ENCODE assay signal across 32 mouse cellular contexts in genomic region chr12:75622835-75623234, GRCm38 (mm10). TPM values are rescaled to one million over a fixed set of nuclear protein-coding genes. Genes with fewer than 3 reads are reported as not detected.
A peak's percentile ranks its signal among the peaks of the same experiment; 100 is the strongest.
DNase-seq lines count a peak whose midpoint lies in the region; ATAC-seq and TF ChIP-seq lines count a peak whose summit lies in the region.
"Had no signal": no experiment of that assay in that cellular context is flagged by ENCODE, and none has a peak within 500 bp of the region (broad histone marks: within the 10 kb centered on the region; RNA-seq: fewer than 3 reads in every experiment).

No protein-coding gene starts in this region.

- TF ChIP-seq CTCF in heart, postnatal 0 days (IDR thresholded peaks at IDR 0.05; ENCODE audit: low read depth) = no peak
- no peak for TF ChIP-seq CTCF in MEL (IDR thresholded peaks at IDR 0.05 in 2 of 3, conservative IDR thresholded peaks at IDR 0.05 in 1 of 3; ENCODE audit: control insufficient read depth in 1 of 3, insufficient read depth in 1 of 3, low read depth in 2 of 3, low read length in 3 of 3, poor library complexity in 1 of 3, severe bottlenecking in 1 of 3)
- no peak for TF ChIP-seq CTCF in liver, embryonic 14.5 days (IDR thresholded peaks at IDR 0.05; ENCODE audit: low read depth)

- H3K36me3 ChIP-seq in heart, postnatal 0 days (replicated peaks; ENCODE audit: control insufficient read depth, insufficient read depth, low read length) = no peaks in the 10 kb centered on the region
- H3K36me3 ChIP-seq in MEL (ENCODE audit: control insufficient read depth in 1 of 2, insufficient read depth in 2 of 2, low read length in 2 of 2) = peaks cover 0 to 7% of the 10 kb centered on the region in 2 experiments; a peak in 2 of 4 replicates
- no peaks in the 10 kb centered on the region for H3K36me3 ChIP-seq in liver, embryonic 14.5 days (replicated peaks; ENCODE audit: control insufficient read depth, insufficient read depth, low read depth)
- H3K36me3 ChIP-seq: embryonic facial prominence, embryonic 13.5 days; forebrain, embryonic 10.5 days; heart, embryonic 10.5 days; heart, embryonic 15.5 days; hindbrain, embryonic 13.5 days; limb, embryonic 12.5 days; neural tube, embryonic 12.5 days had no signal

- no peak overlapping the region for H3K27ac ChIP-seq in heart, postnatal 0 days (ENCODE audit: low read depth)
- H3K27ac ChIP-seq in MEL (ENCODE audit: control insufficient read depth, low read depth, low read length) = no peak overlapping the region; the same call in 1 of the 2 replicates
- H3K27ac ChIP-seq in liver, embryonic 14.5 days = no peak overlapping the region
- H3K27ac ChIP-seq: embryonic facial prominence, embryonic 13.5 days; forebrain, embryonic 10.5 days; heart, embryonic 10.5 days; heart, embryonic 15.5 days; hindbrain, embryonic 13.5 days; layer of hippocampus, adult 2 months; left cerebral cortex, adult 2 months; limb, embryonic 12.5 days; neural tube, embryonic 12.5 days had no signal

- no peak for TF ChIP-seq POLR2A in MEL (IDR thresholded peaks at IDR 0.05; ENCODE audit: control insufficient read depth in 1 of 2, insufficient read depth in 1 of 2, low read depth in 1 of 2, low read length in 2 of 2, poor library complexity in 1 of 2)

- TF ChIP-seq RAD21 in MEL (IDR thresholded peaks at IDR 0.05; ENCODE audit: low read depth, low read length) = no peak

- H3K9ac ChIP-seq in heart, postnatal 0 days (replicated peaks; ENCODE audit: low read depth, low read length) = no peak overlapping the region
- H3K9ac ChIP-seq in MEL (ENCODE audit: control insufficient read depth, low read depth, low read length, poor library complexity, severe bottlenecking) = no peak overlapping the region
- no peak overlapping the region for H3K9ac ChIP-seq in liver, embryonic 14.5 days (replicated peaks)
- H3K9ac ChIP-seq: embryonic facial prominence, embryonic 13.5 days; forebrain, postnatal 0 days; heart, embryonic 15.5 days; hindbrain, embryonic 13.5 days; limb, embryonic 12.5 days; neural tube, embryonic 12.5 days had no signal

- H3K4me3 ChIP-seq in heart, postnatal 0 days (ENCODE audit: low read depth, low read length) = no peak overlapping the region
- no peak overlapping the region for H3K4me3 ChIP-seq in MEL (ENCODE audit: control insufficient read depth in 1 of 2, insufficient read depth in 1 of 2, low read depth in 2 of 2, low read length in 2 of 2)
- H3K4me3 ChIP-seq in liver, embryonic 14.5 days (ENCODE audit: insufficient read depth in 1 of 2, low read depth in 2 of 2, low read length in 2 of 2) = no peak overlapping the region
- H3K4me3 ChIP-seq: embryonic facial prominence, embryonic 13.5 days; forebrain, embryonic 10.5 days; heart, embryonic 10.5 days; heart, embryonic 15.5 days; hindbrain, embryonic 13.5 days; layer of hippocampus, adult 2 months; left cerebral cortex, adult 2 months; limb, embryonic 12.5 days; neural tube, embryonic 12.5 days had no signal

- no peak for ATAC-seq in heart, postnatal 0 days (ENCODE audit: insufficient read depth, low read depth)
- peak; percentile 93 for ATAC-seq in liver, embryonic 14.5 days (ENCODE audit: insufficient read depth)
- ATAC-seq in megakaryocyte-erythroid progenitor cell, adult 5-6 weeks (replicated peaks; ENCODE audit: low FRiP score, low TSS enrichment, poor library complexity, severe bottlenecking) = peak; percentile 86
- ATAC-seq: CD4-positive, CD25-positive, alpha-beta regulatory T cell, adult 4 months; forebrain, postnatal 0 days; intestine, embryonic 16.5 days; lung, postnatal 0 days; midbrain, embryonic 16.5 days; Patski had no signal

- WGBS in heart, postnatal 0 days = 43% methylated on average over 3 of the region's 3 CpGs
- 27% methylated on average over 3 of the region's 3 CpGs for WGBS in liver, embryonic 14.5 days (ENCODE audit: insufficient replicate concordance)

- peaks cover 4% of the 10 kb centered on the region; the same call in 1 of the 2 replicates for H3K9me3 ChIP-seq in heart, postnatal 0 days (replicated peaks; ENCODE audit: control insufficient read depth, low read length)
- H3K9me3 ChIP-seq in MEL (replicated peaks; ENCODE audit: insufficient read depth, low read length) = no peaks in the 10 kb centered on the region
- no peaks in the 10 kb centered on the region for H3K9me3 ChIP-seq in liver, embryonic 14.5 days (ENCODE audit: control insufficient read depth, low read length)
- H3K9me3 ChIP-seq: heart, embryonic 10.5 days had no signal

- intact Hi-C loops in heart, postnatal 14 days (cut with DNase I) = no loop called here

- no peaks in the 10 kb centered on the region for H3K79me2 ChIP-seq in MEL (ENCODE audit: control insufficient read depth, insufficient read depth, low read length, poor library complexity)

- H3K27me3 ChIP-seq in heart, postnatal 0 days (ENCODE audit: control insufficient read depth, insufficient read depth, low read length) = no peaks in the 10 kb centered on the region
- no peaks in the 10 kb centered on the region for H3K27me3 ChIP-seq in MEL (ENCODE audit: control insufficient read depth in 1 of 2, insufficient read depth in 2 of 2, low read length in 2 of 2)
- H3K27me3 ChIP-seq in liver, embryonic 14.5 days (ENCODE audit: control insufficient read depth, insufficient read depth, low read length) = no peaks in the 10 kb centered on the region
- H3K27me3 ChIP-seq: embryonic facial prominence, embryonic 13.5 days; heart, embryonic 15.5 days; hindbrain, embryonic 13.5 days; limb, embryonic 12.5 days; neural tube, embryonic 12.5 days; Patski had no signal

- H3K4me1 ChIP-seq in heart, postnatal 0 days (ENCODE audit: control insufficient read depth, insufficient read depth) = no peaks in the 10 kb centered on the region
- peaks cover 0 to 6% of the 10 kb centered on the region in 2 experiments; a peak in 2 of 4 replicates for H3K4me1 ChIP-seq in MEL (ENCODE audit: control insufficient read depth in 1 of 2, insufficient read depth in 2 of 2, low read length in 2 of 2)
- H3K4me1 ChIP-seq in liver, embryonic 14.5 days (replicated peaks; ENCODE audit: control insufficient read depth in 2 of 2, insufficient read depth in 2 of 2, low read length in 1 of 2) = peaks cover 2 to 12% of the 10 kb centered on the region in 2 experiments; a peak in 3 of 4 replicates
- H3K4me1 ChIP-seq: embryonic facial prominence, embryonic 13.5 days; forebrain, embryonic 10.5 days; heart, embryonic 10.5 days; heart, embryonic 15.5 days; hindbrain, embryonic 13.5 days; limb, embryonic 12.5 days; neural tube, embryonic 12.5 days had no signal

- TF ChIP-seq EP300 in heart, postnatal 0 days (IDR thresholded peaks at IDR 0.05; ENCODE audit: low read depth) = no peak
- TF ChIP-seq EP300 in MEL (IDR thresholded peaks at IDR 0.05; ENCODE audit: low read depth in 1 of 2, low read length in 2 of 2) = peak; percentile 77 to 78
- TF ChIP-seq EP300 in liver, embryonic 14.5 days (IDR thresholded peaks at IDR 0.05; ENCODE audit: low read depth) = peak; percentile 78

- peak; percentile 14 for DNase-seq in heart, postnatal 0 days (ENCODE audit: low spot score)
- DNase-seq in heart, postnatal 14 days = no peak
- peak; percentile 53 for DNase-seq in MEL (ENCODE audit: low read depth, low spot score)
- peak in 2 of 3 experiments; percentile 37 to 42 for DNase-seq in liver, embryonic 14.5 days (ENCODE audit: low read depth in 3 of 3, low spot score in 3 of 3)
- no peak for DNase-seq in layer of hippocampus, adult 18-20 months (ENCODE audit: low spot score in 2 of 2)
- no peak for DNase-seq in Muller cell, postnatal 12 days (ENCODE audit: inconsistent ontology term)
- DNase-seq: adrenal gland, postnatal 10 days; cerebellum, adult 11-12 months; cerebellum, postnatal 10 days; forebrain, postnatal 0 days; heart, postnatal 4 days; kidney, postnatal 25 days; lung, adult 18-20 months; lung, postnatal 4 days; right cerebral cortex, postnatal 14 days; thymus, postnatal 4 days had no signal

- no peak overlapping the region for H3K4me2 ChIP-seq in heart, postnatal 0 days (ENCODE audit: low read depth, low read length)
- H3K4me2 ChIP-seq in liver, embryonic 14.5 days (ENCODE audit: low read depth) = peak overlapping the region; percentile 28; the same call in 1 of the 2 replicates
- H3K4me2 ChIP-seq: embryonic facial prominence, embryonic 13.5 days; heart, embryonic 15.5 days; hindbrain, embryonic 13.5 days; limb, embryonic 12.5 days; midbrain, embryonic 11.5 days; neural tube, embryonic 12.5 days had no signal

TF ChIP-seq in MEL, 35 proteins besides CTCF, POLR2A, EP300 and RAD21 (continues in another document):
- no peak for TF ChIP-seq GABPA (IDR thresholded peaks at IDR 0.05; ENCODE audit: low read depth, low read length)
- no peak for TF ChIP-seq MAFK (IDR thresholded peaks at IDR 0.05; ENCODE audit: borderline replicate concordance, low read depth, low read length)
- no peak for TF ChIP-seq ZNF384 (IDR thresholded peaks at IDR 0.05; ENCODE audit: low read depth, low read length)
- no peak for TF ChIP-seq NRF1 (IDR thresholded peaks at IDR 0.05; ENCODE audit: insufficient read depth, low read depth, low read length, poor library complexity, severe bottlenecking)

RNA-seq across cellular contexts. Expression of gene Ppp2r5e, which starts 26.8 kb away (rescaled TPM):
- 7.5 and 11.5 TPM in 2 replicates for total RNA-seq in heart, postnatal 0 days (2014; rRNA removed; ENCODE audit: low replicate concordance)
- polyA plus RNA-seq in heart, postnatal 0 days (2015; fragmentation: Nextera tagmentation; extraction: Ambion mirVana) = 7.5 and 9.5 TPM in 2 replicates
- 10 to 100 TPM; 35.3 to 36.2 TPM for total RNA-seq in heart, postnatal 14 days (2021)
- total RNA-seq in MEL (2012; rRNA removed) = 9.0 and 10.8 TPM in 2 replicates
- polyA plus RNA-seq in MEL (2012; ENCODE audit: insufficient read depth in 1 of 2, insufficient read length in 2 of 2, low read depth in 1 of 2, low replicate concordance in 2 of 2, missing spikeins in 1 of 2) = 100 to 1,000 TPM in 1 of 2 experiments, 10 to 100 TPM in 1; 21.3 to 200 TPM
- 3.8 and 6.8 TPM in 2 replicates for polyA plus RNA-seq in liver, embryonic 14.5 days (2012; rRNA removed)
- 5.0 and 5.8 TPM in 2 replicates for polyA plus RNA-seq in liver, embryonic 14.5 days (2014; fragmentation: Nextera tagmentation; extraction: Ambion mirVana)
- 26.7 and 35.4 TPM in 2 replicates for total RNA-seq in megakaryocyte-erythroid progenitor cell, adult 5-6 weeks (2014; fragmentation: Nextera tagmentation)
- 14.3 and 14.7 TPM in 2 replicates for total RNA-seq in megakaryocyte-erythroid progenitor cell, adult 5-6 weeks (2017)
- total RNA-seq in layer of hippocampus, adult 18-20 months (2021) = 10 to 100 TPM; 79.2 to 79.8 TPM

RNA-seq across cellular contexts. Expression of gene Wdr89, which starts 46.5 kb away (rescaled TPM):
- total RNA-seq in heart, postnatal 0 days (2014; rRNA removed; ENCODE audit: low replicate concordance) = 3.7 and 3.9 TPM in 2 replicates
- polyA plus RNA-seq in heart, postnatal 0 days (2015; fragmentation: Nextera tagmentation; extraction: Ambion mirVana) = 4.6 and 5.3 TPM in 2 replicates
- total RNA-seq in heart, postnatal 14 days (2021) = 1 to 10 TPM; 2.5 TPM
- 18.5 and 31.2 TPM in 2 replicates for total RNA-seq in MEL (2012; rRNA removed)
- 10 to 100 TPM; 10.2 to 57.8 TPM for polyA plus RNA-seq in MEL (2012; ENCODE audit: insufficient read depth in 1 of 2, insufficient read length in 2 of 2, low read depth in 1 of 2, low replicate concordance in 2 of 2, missing spikeins in 1 of 2)
- 3.3 and 5.5 TPM in 2 replicates for polyA plus RNA-seq in liver, embryonic 14.5 days (2012; rRNA removed)
- 5.3 and 5.5 TPM in 2 replicates for polyA plus RNA-seq in liver, embryonic 14.5 days (2014; fragmentation: Nextera tagmentation; extraction: Ambion mirVana)
- 12.5 and 12.8 TPM in 2 replicates for total RNA-seq in megakaryocyte-erythroid progenitor cell, adult 5-6 weeks (2014; fragmentation: Nextera tagmentation)
- total RNA-seq in megakaryocyte-erythroid progenitor cell, adult 5-6 weeks (2017) = 15.8 and 21.7 TPM in 2 replicates
- 1 to 10 TPM; 3.5 to 3.8 TPM for total RNA-seq in layer of hippocampus, adult 18-20 months (2021)

Comparison
In these comparisons a context has a peak if more than half of its experiments do, and no peak if none do; other contexts are left out.
1. DNase-seq: peak in heart, postnatal 0 days (single experiment), MEL (single experiment) and liver, embryonic 14.5 days (2 of 3); none in heart, postnatal 14 days (0 of 2), layer of hippocampus, adult 18-20 months (0 of 2) and Muller cell, postnatal 12 days (single experiment).